Mouse (Mus musculus) brown adipose tissue, adult 24 weeks (tissue): ENCODE measurements around the gene Atad2b. TPM values are rescaled to one million over a fixed set of nuclear protein-coding genes. Genes with fewer than 3 reads are reported as not detected.

ENCODE experiments used
- H3K27ac ChIP-seq: fragments of 200-500 bp; replicated peaks from 2 replicates; pipeline ENCODE4 v1.5.1; 2012; ENCODE audit warnings: low read depth, mild to moderate bottlenecking, low read length
- H3K4me1 ChIP-seq: fragments of 200-500 bp; 2 replicates; pipeline ENCODE4 v1.6.1; 2012; ENCODE audit warnings: low read length, mixed read lengths; ENCODE audit not compliant: control insufficient read depth, insufficient read depth, insufficient read length
- H3K4me3 ChIP-seq: fragments of 200-500 bp; 2 replicates; pipeline ENCODE4 v1.5.1; 2012; ENCODE audit warnings: low read depth, mild to moderate bottlenecking, low read length, moderate library complexity; ENCODE audit not compliant: insufficient read depth
- polyA plus RNA-seq: library from polyadenylated mRNA; stranded (reverse); fragments of >200 nt; gene quantifications from 2 replicates; pipeline ENCODE4 v1.2.4, GENCODE M21; 2012; ENCODE audit not compliant: missing spikeins, insufficient read depth, insufficient read length

Gene Atad2b
- polyA plus RNA-seq, 1 experiment: 5.7 TPM

DNA sequence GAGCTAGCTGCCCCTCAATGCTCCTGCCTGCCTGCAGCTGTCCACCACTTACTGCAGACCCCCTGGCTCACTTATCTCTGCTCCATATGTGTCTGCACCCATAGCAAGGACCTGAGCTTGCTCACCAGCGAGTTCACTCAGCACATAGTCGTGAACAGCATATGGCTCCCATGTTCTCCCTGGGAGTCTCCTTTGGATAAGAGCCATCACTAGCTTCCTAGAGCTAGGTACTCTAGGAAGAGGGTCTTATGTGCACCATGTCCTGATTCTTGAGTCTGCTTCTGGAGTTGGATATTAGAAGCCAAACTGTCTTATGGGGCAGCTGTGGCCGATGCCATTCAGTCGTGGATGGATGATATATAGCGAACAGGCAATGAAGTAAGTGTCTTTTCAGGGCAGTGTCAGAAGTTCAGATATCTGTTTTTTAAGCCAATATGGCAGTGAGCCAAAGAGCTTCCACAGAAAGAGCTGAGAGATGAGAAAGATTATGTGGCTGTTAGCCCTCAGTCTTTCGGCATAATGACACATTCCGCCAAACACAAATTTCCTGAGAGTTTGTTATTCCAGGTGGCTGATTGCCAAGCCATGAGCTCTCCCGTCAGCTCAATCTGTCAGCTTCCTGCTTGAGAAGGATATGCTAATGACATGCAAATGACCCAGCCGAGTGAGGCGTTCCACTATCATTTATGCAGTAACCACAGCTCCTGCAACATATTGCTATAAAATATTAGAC lies 170.8 kb downstream of the Atad2b start:
- H3K4me3 ChIP-seq: no peak overlapping the region
- H3K27ac ChIP-seq: no peak overlapping the region
- H3K4me1 ChIP-seq: no peaks in the 10 kb centered on the region

GRCm38 (mm10) chr12:5088639-5089038 lies 171.5 kb downstream of the Atad2b start:
- no peak overlapping the region for H3K4me3 ChIP-seq
- no peak overlapping the region for H3K27ac ChIP-seq

More at GRCm38 (mm10) chr12:5088639-5089038, 171.5 kb downstream of the Atad2b start:
- no peaks in the 10 kb centered on the region for H3K4me1 ChIP-seq

Other genes with a start within 250 kb of the Atad2b start
- gene Fam228a, start 178.9 kb upstream of the Atad2b start, polyA plus RNA-seq: 0.50 and 0.83 TPM in 2 replicates
- 2.9 and 3.2 TPM in 2 replicates for gene Pfn4, start 148.3 kb upstream of the Atad2b start, polyA plus RNA-seq
- gene Fam228b, start 148.1 kb upstream of the Atad2b start, polyA plus RNA-seq: 14.4 and 23.9 TPM in 2 replicates
- gene Sf3b6, start 99.8 kb upstream of the Atad2b start, polyA plus RNA-seq: 164 and 180 TPM in 2 replicates
- 1.4 and 2.5 TPM in 2 replicates for gene Fkbp1b, start 75.8 kb upstream of the Atad2b start, polyA plus RNA-seq
- gene Wdcp, start 74.0 kb upstream of the Atad2b start, polyA plus RNA-seq: 6.3 and 7.7 TPM in 2 replicates
- gene Mfsd2b, start 43.0 kb upstream of the Atad2b start, polyA plus RNA-seq: not detected in 2 replicates
- 63.9 and 116 TPM in 2 replicates for gene Ubxn2a, start 9.6 kb upstream of the Atad2b start, polyA plus RNA-seq